Mouse (Mus musculus) lung, adult 2 months (tissue): ENCODE measurements around the gene Serinc5. TPM values are rescaled to one million over a fixed set of nuclear protein-coding genes. Genes with fewer than 3 reads are reported as not detected.

Source experiments
- DNase-seq: peaks from one replicate; pipeline ENCODE4 v3.0.0; 2022
- H3K4me1 ChIP-seq: fragments of 200-500 bp; 2 replicates; pipeline ENCODE4 v1.6.1; 2011; ENCODE audit warnings: low read length; ENCODE audit not compliant: control insufficient read depth, insufficient read depth
- H3K4me3 ChIP-seq: fragments of 200-500 bp; replicated peaks from 2 replicates; pipeline ENCODE3; 2011; ENCODE audit warnings: low read depth, mild to moderate bottlenecking, control low read depth, low read length; ENCODE audit errors: extremely low read depth
- CTCF ChIP-seq: fragments of 200-500 bp; IDR thresholded peaks from 2 replicates; pipeline ENCODE4 v1.5.1; 2011; ENCODE audit warnings: mild to moderate bottlenecking, low read length, control low read depth; ENCODE audit not compliant: insufficient read depth
- POLR2A ChIP-seq: fragments of 200-500 bp; IDR thresholded peaks from 2 replicates; pipeline ENCODE4 v1.6.1; 2011; ENCODE audit warnings: low read depth, mild to moderate bottlenecking, control low read depth, low read length, borderline replicate concordance; ENCODE audit errors: extremely low read depth
- WGBS: fragments of 180-500 bp; shearing (Covaris S2); methylation state at CpG from one replicate; pipeline ENCODE4 v1.1.7; 2018; 5-methylcytosine and 5-hydroxymethylcytosine counted together
- polyA plus RNA-seq: library from polyadenylated mRNA; depleted of rRNA; stranded (reverse); fragments of >200 nt; gene quantifications from 2 replicates; pipeline ENCODE4 v1.2.3, GENCODE M21; 2012

Serinc5 gene
- polyA plus RNA-seq, 1 experiment = 38.3 TPM

- no peak overlapping the region for H3K4me3 ChIP-seq
- WGBS = 40% methylated on average over 10 of the region's 10 CpGs
- no peaks in the 10 kb centered on the region; the same call in 1 of the 2 replicates for H3K4me1 ChIP-seq
- no peak for DNase-seq
- TF ChIP-seq POLR2A (no peak), CTCF (no peak)
Measured at GRCm38 (mm10) chr13:92693866-92694550, 83.1 kb downstream of the Serinc5 start.

DNA sequence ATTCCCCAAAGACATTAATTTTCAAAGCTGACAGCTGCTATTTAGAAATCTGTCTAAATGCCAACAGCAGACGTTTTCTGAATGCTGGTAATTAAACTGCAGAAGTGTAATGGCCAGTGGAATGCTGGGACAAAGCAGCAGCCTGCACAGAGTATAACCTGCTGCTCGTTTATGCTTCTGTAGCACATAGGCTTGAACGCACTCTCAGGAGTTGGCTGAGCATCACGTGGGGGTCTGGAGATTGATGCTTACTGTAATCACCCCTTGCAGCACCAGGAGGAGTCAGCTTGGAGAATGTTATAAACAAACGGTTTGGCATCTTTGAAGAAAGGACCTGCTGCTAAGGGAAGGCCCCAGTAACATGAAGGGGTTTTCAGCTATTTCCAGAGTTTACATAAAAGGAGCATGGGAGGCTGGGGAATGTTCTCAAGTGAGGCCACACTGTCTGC lies 85.6 kb downstream of the Serinc5 start:
- Histone ChIP-seq H3K4me1 (no peaks in the 10 kb centered on the region; the same call in 1 of the 2 replicates), H3K4me3 (no peak overlapping the region)
- WGBS = 40% methylated on average over 5 of the region's 5 CpGs
- DNase-seq = no peak
- TF ChIP-seq POLR2A (no peak), CTCF (no peak)

GRCm38 (mm10) chr13:92697141-92697540 lies 86.2 kb downstream of the Serinc5 start:
- WGBS = 76% methylated on average over 4 of the region's 4 CpGs
- Histone ChIP-seq H3K4me1 (no peaks in the 10 kb centered on the region; the same call in 1 of the 2 replicates), H3K4me3 (no peak overlapping the region)
- TF ChIP-seq POLR2A (no peak), CTCF (no peak)
- no peak for DNase-seq

DNA sequence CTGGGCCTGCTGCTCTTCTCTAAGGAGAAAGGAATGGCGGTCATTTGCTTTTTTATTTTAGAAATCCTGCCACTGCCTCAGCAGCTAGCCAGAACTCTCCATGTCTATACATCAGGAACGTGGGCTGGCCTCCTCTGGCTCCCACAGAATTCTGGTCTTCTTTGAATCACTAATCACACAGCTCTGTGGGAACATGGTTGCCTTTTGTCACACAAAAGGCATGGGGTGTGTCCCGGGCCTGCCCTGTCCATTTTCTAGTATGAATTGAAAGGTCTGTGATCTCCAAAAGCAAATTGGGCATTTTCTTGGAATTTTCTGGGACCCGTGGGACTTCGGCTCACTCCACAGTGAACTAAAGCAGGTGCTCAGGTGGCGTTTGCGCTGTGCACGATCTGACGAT lies 87.9 kb downstream of the Serinc5 start:
- Histone ChIP-seq H3K4me3 (no peak overlapping the region), H3K4me1 (no peaks in the 10 kb centered on the region; the same call in 1 of the 2 replicates)
- no peak for DNase-seq
- 85% methylated on average over 9 of the region's 9 CpGs for WGBS
- TF ChIP-seq CTCF (no peak), POLR2A (no peak)

GRCm38 (mm10) chr13:92699395-92699794 lies 88.5 kb downstream of the Serinc5 start:
- no peak for TF ChIP-seq POLR2A
- no peak for TF ChIP-seq CTCF
- H3K4me3 ChIP-seq = no peak overlapping the region
- DNase-seq = no peak
- 97% methylated on average over 6 of the region's 6 CpGs for WGBS
- H3K4me1 ChIP-seq = no peaks in the 10 kb centered on the region; the same call in 1 of the 2 replicates

- Histone ChIP-seq H3K4me1 (no peaks in the 10 kb centered on the region; the same call in 1 of the 2 replicates), H3K4me3 (no peak overlapping the region)
- TF ChIP-seq CTCF (no peak), POLR2A (no peak)
- 57% methylated on average over 5 of the region's 5 CpGs for WGBS
- no peak for DNase-seq
Measured at GRCm38 (mm10) chr13:92702035-92702434, 91.1 kb downstream of the Serinc5 start.

DNA sequence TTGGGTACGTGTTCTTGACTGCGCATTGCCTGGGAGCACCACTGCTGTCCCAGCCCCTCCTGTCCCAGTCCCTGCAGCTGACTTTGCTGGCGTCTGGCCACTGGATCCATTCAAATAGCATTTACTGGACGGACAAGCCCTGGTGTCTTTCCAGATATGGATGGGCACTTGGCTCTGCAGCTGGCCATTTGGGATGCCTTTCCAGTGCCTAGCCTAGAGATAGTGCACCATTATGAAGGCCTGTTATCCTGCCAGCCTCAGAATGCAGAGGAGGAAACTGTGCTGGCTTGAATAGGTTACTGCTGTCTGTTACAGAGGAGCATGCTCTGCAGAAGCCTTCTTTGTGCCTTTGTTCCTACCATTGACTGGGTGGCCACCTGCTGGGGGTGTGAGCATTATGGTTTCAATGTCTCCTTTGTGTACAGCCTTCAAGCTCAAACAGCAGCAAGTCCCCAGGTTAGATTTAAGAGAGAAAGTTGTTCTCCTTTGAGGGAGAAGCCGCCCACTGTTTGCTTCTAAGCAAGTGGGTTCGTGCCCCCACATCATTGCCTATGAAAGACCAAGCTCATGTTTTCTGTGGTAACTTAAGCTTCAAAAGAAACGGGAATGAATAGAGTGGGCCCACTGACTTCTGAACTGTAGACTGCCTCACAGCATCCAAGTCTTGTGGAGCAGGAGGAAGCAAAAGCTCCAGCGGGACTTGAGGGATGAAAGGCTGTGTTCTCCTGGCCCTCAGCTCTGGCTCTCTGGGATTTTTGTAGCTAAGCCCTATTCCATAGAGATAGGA lies 92.5 kb downstream of the Serinc5 start:
- H3K4me1 ChIP-seq = no peaks in the 10 kb centered on the region; the same call in 1 of the 2 replicates
- TF ChIP-seq CTCF (peak; percentile 18; the same call in 1 of the 2 replicates), POLR2A (no peak)
- WGBS = 78% methylated on average over 8 of the region's 8 CpGs
- DNase-seq = no peak
- no peak overlapping the region for H3K4me3 ChIP-seq

GRCm38 (mm10) chr13:92704189-92704588 lies 93.3 kb downstream of the Serinc5 start:
- WGBS = 89% methylated on average over 7 of the region's 7 CpGs
- no peak overlapping the region for H3K4me3 ChIP-seq
- DNase-seq = no peak
- TF ChIP-seq CTCF (no peak), POLR2A (no peak)
- H3K4me1 ChIP-seq = no peaks in the 10 kb centered on the region; the same call in 1 of the 2 replicates

- Histone ChIP-seq H3K4me1 (no peaks in the 10 kb centered on the region; the same call in 1 of the 2 replicates), H3K4me3 (no peak overlapping the region)
- 93% methylated on average over 7 of the region's 7 CpGs for WGBS
- TF ChIP-seq POLR2A (no peak), CTCF (no peak)
- no peak for DNase-seq
Measured at GRCm38 (mm10) chr13:92705016-92705535, 94.2 kb downstream of the Serinc5 start.
